Mouse (Mus musculus): ENCODE measurements around the gene Mpi. TPM values are rescaled to one million over a fixed set of nuclear protein-coding genes. Genes with fewer than 3 reads are reported as not detected.

Mpi gene
- total RNA-seq, 1 experiment: 42.3 TPM

DNA sequence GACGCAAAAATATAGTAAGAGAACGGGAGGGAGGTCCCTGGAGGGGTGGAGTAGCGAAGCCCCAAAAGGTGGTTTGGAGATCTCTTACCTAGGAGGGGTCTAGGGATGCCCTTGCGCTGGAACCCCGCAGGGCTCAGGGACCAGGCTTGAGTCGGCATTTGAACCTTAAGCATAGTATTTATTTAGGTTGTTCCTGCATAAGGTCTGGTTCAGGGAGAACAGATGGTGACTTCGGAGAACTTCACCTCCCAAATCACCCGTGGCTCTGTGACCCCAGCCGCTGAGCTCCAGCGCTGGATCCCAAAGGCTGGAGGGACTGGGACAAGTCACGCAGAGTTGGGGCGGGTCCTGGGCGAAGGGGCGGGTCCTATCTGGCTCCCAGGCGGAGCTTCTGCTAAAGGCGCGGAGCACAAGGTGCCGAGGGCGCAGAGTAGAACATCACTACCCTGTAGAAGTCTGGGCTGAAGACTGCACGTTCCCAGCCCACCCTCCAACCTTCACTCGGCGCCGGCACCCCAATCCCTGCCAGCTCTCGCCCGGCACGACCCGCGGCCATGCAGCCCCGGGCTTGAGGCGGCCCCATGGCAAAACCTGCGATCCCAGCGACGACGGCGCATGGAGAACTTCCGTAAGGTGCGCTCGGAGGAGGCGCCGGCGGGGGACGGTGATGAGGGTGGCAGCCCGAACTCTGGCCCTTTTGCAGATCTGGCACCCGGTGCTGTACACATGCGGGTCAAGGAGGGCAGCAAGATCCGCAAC, 48.8 kb downstream of the Mpi start, which contains the start of gene Rpp25:
Gene Rpp25 (plus strand): TSS at position 405 of the 759 bp plus-strand sequence.
- peaks cover 12 to 21% of the 10 kb centered on the region in 2 experiments for H3K4me1 ChIP-seq (ENCODE audit: control insufficient read depth in 2 of 2, insufficient read depth in 2 of 2, low read length in 2 of 2, poor library complexity in 1 of 2)
- no peak for DNase-seq (ENCODE audit: low read depth, low spot score)
- in situ Hi-C loops (cut with MboI; ENCODE audit: low sequenced_read_pairs in 2 of 2, unreplicated experiment in 2 of 2): no loop called here
- H3K36me3 ChIP-seq (ENCODE audit: control insufficient read depth, insufficient read depth, low read length, poor library complexity, severe bottlenecking): no peaks in the 10 kb centered on the region; the same call in 1 of the 2 replicates
- peak within 1 kb of the TSS; percentile 74 for H3K27ac ChIP-seq (ENCODE audit: insufficient read depth, low read depth, low read length, poor library complexity, severe bottlenecking)
- peak within 1 kb of the TSS; percentile 94 for H3K9ac ChIP-seq (ENCODE audit: insufficient read depth, low read depth, low read length, poor library complexity, severe bottlenecking)
- TF ChIP-seq CHD2 (IDR thresholded peaks at IDR 0.05; ENCODE audit: low read depth, low read length): no peak
- TF ChIP-seq HCFC1 (IDR thresholded peaks at IDR 0.05; ENCODE audit: borderline replicate concordance, insufficient read depth, low read length): 0 out of 2 replicates have a peak, but pooled peaks have one; percentile 32
- peak within 1 kb of the TSS; percentile 84 to 87 for H3K4me3 ChIP-seq (ENCODE audit: insufficient read depth in 1 of 2, low read depth in 1 of 2, low read length in 2 of 2, poor library complexity in 1 of 2, severe bottlenecking in 1 of 2)
- no peaks in the 10 kb centered on the region for H3K9me3 ChIP-seq (ENCODE audit: control insufficient read depth, insufficient read depth, low read depth, low read length)

GRCm38 (mm10) chr9:57502911-57503621, 49.5 kb downstream of the Mpi start:
- in situ Hi-C loops (cut with MboI; ENCODE audit: low sequenced_read_pairs in 2 of 2, unreplicated experiment in 2 of 2): no loop called here
- Histone ChIP-seq H3K9me3 (ENCODE audit: control insufficient read depth, insufficient read depth, low read depth, low read length) (no peaks in the 10 kb centered on the region), H3K36me3 (ENCODE audit: control insufficient read depth, insufficient read depth, low read length, poor library complexity, severe bottlenecking) (no peaks in the 10 kb centered on the region; the same call in 1 of the 2 replicates), H3K27ac (ENCODE audit: insufficient read depth, low read depth, low read length, poor library complexity, severe bottlenecking) (peak overlapping the region; percentile 15; the same call in 1 of the 2 replicates), H3K4me1 (ENCODE audit: control insufficient read depth in 2 of 2, insufficient read depth in 2 of 2, low read length in 2 of 2, poor library complexity in 1 of 2) (peaks cover 12 to 21% of the 10 kb centered on the region in 2 experiments), H3K9ac (ENCODE audit: insufficient read depth, low read depth, low read length, poor library complexity, severe bottlenecking) (peak overlapping the region; percentile 75), H3K4me3 (ENCODE audit: insufficient read depth in 1 of 2, low read depth in 1 of 2, low read length in 2 of 2, poor library complexity in 1 of 2, severe bottlenecking in 1 of 2) (peak overlapping the region; percentile 84 to 87)
- TF ChIP-seq MAFK (IDR thresholded peaks at IDR 0.05; ENCODE audit: insufficient read depth, low read depth, low read length) (no peak), ZNF384 (IDR thresholded peaks at IDR 0.05; ENCODE audit: low read depth, low read length) (no peak), HCFC1 (IDR thresholded peaks at IDR 0.05; ENCODE audit: borderline replicate concordance, insufficient read depth, low read length) (no peak), CHD2 (IDR thresholded peaks at IDR 0.05; ENCODE audit: low read depth, low read length) (no peak), ZC3H11A (IDR thresholded peaks at IDR 0.05; ENCODE audit: borderline replicate concordance, low read depth, low read length) (no peak)
- no peak for DNase-seq (ENCODE audit: low read depth, low spot score)

DNA sequence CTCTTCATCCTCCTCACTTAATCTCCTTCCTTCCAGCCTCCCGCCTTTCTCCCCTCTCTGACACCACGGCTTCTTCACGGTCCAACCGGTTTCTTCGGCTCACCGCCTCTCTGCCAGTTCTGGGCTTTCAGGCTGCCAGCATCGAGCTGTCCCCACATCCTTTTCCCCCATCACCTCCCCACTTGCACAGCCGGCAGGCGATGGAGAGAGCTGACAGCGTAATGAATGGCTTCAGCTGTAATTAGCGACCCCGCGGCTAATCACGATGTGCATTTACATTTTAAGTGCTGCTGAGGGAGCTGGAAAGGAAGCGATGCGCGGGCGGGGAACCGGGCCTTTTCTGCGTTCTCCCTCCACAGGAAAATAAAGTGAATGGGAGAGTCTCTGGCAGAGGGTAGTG, 50.7 kb downstream of the Mpi start:
- Histone ChIP-seq H3K4me3 (ENCODE audit: insufficient read depth in 1 of 2, low read depth in 1 of 2, low read length in 2 of 2, poor library complexity in 1 of 2, severe bottlenecking in 1 of 2) (peak overlapping the region; percentile 42 to 87; a peak in 3 of 4 replicates), H3K9ac (ENCODE audit: insufficient read depth, low read depth, low read length, poor library complexity, severe bottlenecking) (peak overlapping the region; percentile 41), H3K9me3 (ENCODE audit: control insufficient read depth, insufficient read depth, low read depth, low read length) (no peaks in the 10 kb centered on the region), H3K4me1 (ENCODE audit: control insufficient read depth in 2 of 2, insufficient read depth in 2 of 2, low read length in 2 of 2, poor library complexity in 1 of 2) (peaks cover 12 to 23% of the 10 kb centered on the region in 2 experiments), H3K27ac (ENCODE audit: insufficient read depth, low read depth, low read length, poor library complexity, severe bottlenecking) (no peak overlapping the region; the same call in 1 of the 2 replicates), H3K36me3 (ENCODE audit: control insufficient read depth, insufficient read depth, low read length, poor library complexity, severe bottlenecking) (no peaks in the 10 kb centered on the region; the same call in 1 of the 2 replicates)
- TF ChIP-seq HCFC1 (IDR thresholded peaks at IDR 0.05; ENCODE audit: borderline replicate concordance, insufficient read depth, low read length): no peak
- TF ChIP-seq CHD2 (IDR thresholded peaks at IDR 0.05; ENCODE audit: low read depth, low read length): no peak
- TF ChIP-seq ZNF384 (IDR thresholded peaks at IDR 0.05; ENCODE audit: low read depth, low read length): no peak
- TF ChIP-seq ZC3H11A (IDR thresholded peaks at IDR 0.05; ENCODE audit: borderline replicate concordance, low read depth, low read length): no peak
- TF ChIP-seq MAFK (IDR thresholded peaks at IDR 0.05; ENCODE audit: insufficient read depth, low read depth, low read length): no peak
- no peak for DNase-seq (ENCODE audit: low read depth, low spot score)
- in situ Hi-C loops (cut with MboI; ENCODE audit: low sequenced_read_pairs in 2 of 2, unreplicated experiment in 2 of 2): no loop called here

DNA sequence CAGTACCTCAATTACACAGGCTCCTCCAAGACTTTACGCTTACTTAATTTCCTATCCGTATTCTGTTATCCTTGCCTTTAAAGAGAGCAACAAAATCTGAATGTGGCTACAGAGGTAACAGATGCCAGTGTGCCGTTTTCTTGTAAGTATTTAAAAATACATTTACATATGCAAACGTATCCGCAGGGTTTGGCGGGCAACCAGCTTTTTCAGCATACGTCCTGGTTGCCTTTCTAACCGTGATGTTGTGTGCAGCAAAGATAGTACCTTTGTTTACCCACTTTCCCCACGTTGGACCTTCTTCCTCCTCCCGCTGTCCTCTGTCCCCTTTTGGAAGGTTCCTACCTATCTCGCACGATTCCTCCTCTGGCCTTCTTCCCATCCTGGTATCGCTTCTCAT, 51.1 kb downstream of the Mpi start:
- in situ Hi-C loops (cut with MboI; ENCODE audit: low sequenced_read_pairs in 2 of 2, unreplicated experiment in 2 of 2): no loop called here
- Histone ChIP-seq H3K27ac (ENCODE audit: insufficient read depth, low read depth, low read length, poor library complexity, severe bottlenecking) (no peak overlapping the region; the same call in 1 of the 2 replicates), H3K9ac (ENCODE audit: insufficient read depth, low read depth, low read length, poor library complexity, severe bottlenecking) (peak overlapping the region; percentile 41), H3K4me1 (ENCODE audit: control insufficient read depth in 2 of 2, insufficient read depth in 2 of 2, low read length in 2 of 2, poor library complexity in 1 of 2) (peaks cover 11 to 23% of the 10 kb centered on the region in 2 experiments), H3K9me3 (ENCODE audit: control insufficient read depth, insufficient read depth, low read depth, low read length) (no peaks in the 10 kb centered on the region), H3K4me3 (ENCODE audit: insufficient read depth in 1 of 2, low read depth in 1 of 2, low read length in 2 of 2, poor library complexity in 1 of 2, severe bottlenecking in 1 of 2) (peak overlapping the region; percentile 42 to 87; a peak in 3 of 4 replicates), H3K36me3 (ENCODE audit: control insufficient read depth, insufficient read depth, low read length, poor library complexity, severe bottlenecking) (no peaks in the 10 kb centered on the region; the same call in 1 of the 2 replicates)
- no peak for DNase-seq (ENCODE audit: low read depth, low spot score)
- TF ChIP-seq HCFC1 (IDR thresholded peaks at IDR 0.05; ENCODE audit: borderline replicate concordance, insufficient read depth, low read length) (no peak), ZC3H11A (IDR thresholded peaks at IDR 0.05; ENCODE audit: borderline replicate concordance, low read depth, low read length) (no peak), CHD2 (IDR thresholded peaks at IDR 0.05; ENCODE audit: low read depth, low read length) (no peak), ZNF384 (IDR thresholded peaks at IDR 0.05; ENCODE audit: low read depth, low read length) (no peak), MAFK (IDR thresholded peaks at IDR 0.05; ENCODE audit: insufficient read depth, low read depth, low read length) (no peak)

All from ES-E14 (cell line).